Mouse (Mus musculus) cerebellum, adult 11 months (tissue): ENCODE results near the gene Plppr3.

Experiments used
- DNase-seq: peaks from one replicate; pipeline ENCODE4 v3.0.0; 2022

Gene Plppr3

GRCm38 (mm10) chr10:79874290-79874862 is at the start of gene Plppr3, which contains the start of gene Prtn3:
Gene Plppr3, minus strand, starts transcription at chr10:79874634.
Gene Prtn3, plus strand, starts transcription at chr10:79874476.
- DNase-seq = no peak

DNA sequence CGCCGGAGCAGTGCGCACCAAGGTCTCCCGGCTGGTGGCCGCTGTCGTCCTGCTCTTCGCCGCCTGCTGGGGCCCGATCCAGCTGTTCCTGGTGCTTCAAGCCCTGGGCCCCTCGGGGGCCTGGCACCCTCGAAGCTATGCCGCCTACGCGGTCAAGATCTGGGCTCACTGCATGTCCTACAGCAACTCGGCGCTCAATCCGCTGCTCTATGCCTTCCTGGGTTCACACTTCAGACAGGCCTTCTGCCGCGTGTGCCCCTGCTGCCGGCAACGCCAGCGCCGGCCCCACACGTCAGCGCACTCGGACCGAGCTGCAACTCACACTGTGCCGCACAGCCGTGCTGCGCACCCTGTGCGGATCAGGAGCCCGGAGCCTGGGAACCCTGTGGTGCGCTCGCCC is 47.1 kb upstream of the Plppr3 start:
- DNase-seq = peak; percentile 37

DNA sequence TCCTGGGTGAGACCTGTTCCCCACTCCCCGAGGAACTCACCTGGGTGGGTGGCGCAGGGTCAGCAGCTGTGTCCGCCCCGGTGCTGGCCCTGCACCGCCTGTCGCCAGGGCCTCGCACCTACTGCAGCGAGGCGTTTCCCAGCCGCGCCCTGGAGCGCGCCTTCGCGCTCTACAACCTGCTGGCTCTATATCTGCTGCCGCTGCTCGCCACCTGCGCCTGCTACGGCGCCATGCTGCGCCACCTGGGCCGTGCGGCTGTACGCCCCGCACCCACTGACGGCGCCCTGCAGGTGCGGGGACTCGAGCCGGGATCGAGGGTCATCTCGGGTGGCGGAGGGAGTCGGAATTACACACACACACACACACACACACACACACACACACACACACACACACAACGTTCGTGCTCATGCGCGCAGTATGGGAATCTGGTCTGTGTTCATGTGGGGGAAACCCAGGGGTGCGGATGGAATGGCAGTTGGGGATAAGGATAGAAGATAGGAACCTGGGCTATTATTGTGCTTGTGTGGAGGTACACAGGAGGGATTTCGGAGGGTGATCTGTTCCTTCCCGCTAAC is 46.6 kb upstream of the Plppr3 start, which contains the start of gene R3hdm4:
Gene R3hdm4 (minus strand): TSS at position 251 of the 578 bp plus-strand sequence.
- peak; percentile 38 for DNase-seq

DNA sequence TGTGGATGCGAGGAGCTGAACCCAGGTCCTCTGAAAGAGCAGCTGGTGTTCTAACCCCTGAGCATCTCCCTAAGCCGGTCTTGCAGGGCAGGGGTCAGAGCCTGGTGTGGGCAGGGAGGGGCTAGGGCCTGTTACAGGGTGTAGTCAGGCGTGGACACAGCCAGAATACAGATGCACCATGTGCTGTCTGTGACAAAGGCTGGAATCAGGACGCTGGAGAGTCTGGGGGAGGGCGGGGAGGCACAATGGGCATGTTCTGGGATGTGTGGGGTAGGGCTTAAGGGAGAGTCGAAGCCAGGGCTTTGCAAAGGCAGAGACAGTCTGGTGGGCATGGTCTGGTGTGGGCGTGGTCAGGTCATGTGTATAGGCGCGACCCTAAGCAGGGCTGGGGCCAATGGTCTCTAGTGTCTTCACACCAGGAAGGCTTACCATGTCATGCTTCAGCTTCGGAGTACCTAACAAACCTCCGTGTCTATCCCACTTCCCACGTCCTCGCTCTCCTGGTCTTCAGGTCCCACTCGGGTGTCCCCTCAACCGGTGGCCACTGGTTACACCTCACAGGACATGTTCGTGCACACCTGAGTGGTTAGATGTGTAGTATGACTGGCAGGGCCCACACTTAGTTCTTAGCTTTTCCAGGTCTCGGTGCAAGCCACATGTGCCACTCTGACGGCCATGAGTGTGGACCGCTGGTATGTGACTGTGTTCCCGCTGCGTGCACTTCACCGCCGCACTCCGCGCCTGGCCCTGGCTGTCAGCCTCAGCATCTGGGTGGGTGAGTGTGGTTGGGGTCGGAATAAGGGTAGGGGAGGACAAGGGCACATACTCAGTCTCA is 45.8 kb upstream of the Plppr3 start:
- peak; percentile 34 for DNase-seq

GRCm38 (mm10) chr10:79919251-79919849 is 44.9 kb upstream of the Plppr3 start:
- peak; percentile 31 for DNase-seq

DNA sequence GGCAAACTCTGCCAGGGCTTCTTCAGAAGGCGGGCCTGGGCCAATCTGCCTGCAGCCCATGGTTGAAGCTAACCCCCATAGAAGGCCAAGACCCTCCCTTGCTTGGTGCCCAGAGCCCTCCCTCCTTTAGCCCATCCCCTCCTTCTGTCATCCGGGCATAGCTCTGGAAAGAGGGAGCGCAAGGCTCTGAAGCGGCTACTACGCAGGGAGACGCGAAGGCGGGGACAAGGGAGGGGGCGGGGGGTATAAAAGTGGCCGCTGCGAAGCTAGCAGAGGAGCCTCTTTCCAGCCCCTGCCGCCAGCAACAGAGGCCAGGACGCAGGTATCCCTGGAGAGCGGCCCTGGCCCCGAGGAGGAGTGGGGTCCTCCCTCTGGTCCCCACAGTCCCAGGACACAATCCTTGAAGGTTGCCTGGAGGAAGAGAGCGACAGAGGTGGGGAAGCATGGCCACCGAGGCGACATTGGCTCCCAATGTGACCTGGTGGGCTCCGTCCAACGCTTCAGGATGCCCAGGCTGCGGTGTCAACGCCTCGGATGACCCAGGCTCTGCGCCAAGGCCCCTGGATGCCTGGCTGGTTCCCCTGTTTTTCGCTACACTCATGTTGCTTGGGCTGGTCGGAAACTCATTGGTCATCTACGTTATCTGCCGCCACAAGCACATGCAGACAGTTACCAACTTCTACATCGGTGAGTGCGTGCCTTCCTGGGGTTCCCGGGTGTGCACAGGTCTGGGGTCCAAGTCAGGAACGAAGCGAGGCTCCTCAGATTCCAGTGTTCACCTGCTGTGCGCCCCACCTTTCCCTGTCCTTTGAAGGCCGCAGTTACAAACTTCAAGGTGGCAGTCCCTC is 44.0 kb upstream of the Plppr3 start:
- DNase-seq = peak; percentile 52

- no peak for DNase-seq
Observed at GRCm38 (mm10) chr10:79917532-79918100, 43.2 kb upstream of the Plppr3 start.

DNA sequence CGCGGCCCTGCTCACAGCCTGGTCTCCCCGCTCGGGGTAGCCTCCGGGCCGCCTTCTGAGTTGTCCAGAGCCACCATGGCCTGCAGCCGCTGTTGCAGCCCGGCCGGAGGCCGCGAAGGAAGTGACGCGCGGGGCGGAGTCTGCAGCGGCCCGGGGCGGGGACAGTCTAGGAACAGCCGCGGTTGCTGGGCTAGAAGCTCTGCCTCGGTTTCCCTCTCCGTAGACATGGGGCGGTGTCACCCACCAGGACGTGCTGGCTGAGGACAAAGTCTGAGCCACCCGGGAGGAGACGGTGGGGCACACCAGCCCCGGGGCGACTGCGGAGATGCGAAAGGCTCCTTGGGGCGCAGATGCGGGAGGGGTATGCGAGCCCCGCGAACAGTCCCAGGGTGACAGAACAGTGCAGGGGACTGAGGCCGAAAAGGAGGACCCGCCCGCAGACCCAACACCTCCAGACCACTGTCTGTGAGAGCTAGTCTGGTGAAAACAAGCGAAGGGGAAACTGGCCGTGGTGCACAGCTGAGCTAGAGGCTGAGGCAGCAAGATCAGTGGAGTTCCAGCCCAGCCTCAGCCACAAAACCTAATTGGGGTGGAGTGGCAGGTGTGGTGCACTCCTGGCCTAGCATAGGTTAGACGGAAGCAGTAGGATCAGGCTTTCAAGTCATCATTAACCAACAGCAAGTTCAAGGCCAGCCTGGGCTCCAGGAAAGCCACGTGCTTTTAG is 42.5 kb upstream of the Plppr3 start, which contains the start of gene Kiss1r:
Gene Kiss1r (plus strand): TSS at position 164 of the 724 bp plus-strand sequence.
- DNase-seq = peak; percentile 82

- no peak for DNase-seq
Observed at GRCm38 (mm10) chr10:79916081-79916480, 41.6 kb upstream of the Plppr3 start.

GRCm38 (mm10) chr10:79914948-79915596 is 40.6 kb upstream of the Plppr3 start:
- no peak for DNase-seq

DNA sequence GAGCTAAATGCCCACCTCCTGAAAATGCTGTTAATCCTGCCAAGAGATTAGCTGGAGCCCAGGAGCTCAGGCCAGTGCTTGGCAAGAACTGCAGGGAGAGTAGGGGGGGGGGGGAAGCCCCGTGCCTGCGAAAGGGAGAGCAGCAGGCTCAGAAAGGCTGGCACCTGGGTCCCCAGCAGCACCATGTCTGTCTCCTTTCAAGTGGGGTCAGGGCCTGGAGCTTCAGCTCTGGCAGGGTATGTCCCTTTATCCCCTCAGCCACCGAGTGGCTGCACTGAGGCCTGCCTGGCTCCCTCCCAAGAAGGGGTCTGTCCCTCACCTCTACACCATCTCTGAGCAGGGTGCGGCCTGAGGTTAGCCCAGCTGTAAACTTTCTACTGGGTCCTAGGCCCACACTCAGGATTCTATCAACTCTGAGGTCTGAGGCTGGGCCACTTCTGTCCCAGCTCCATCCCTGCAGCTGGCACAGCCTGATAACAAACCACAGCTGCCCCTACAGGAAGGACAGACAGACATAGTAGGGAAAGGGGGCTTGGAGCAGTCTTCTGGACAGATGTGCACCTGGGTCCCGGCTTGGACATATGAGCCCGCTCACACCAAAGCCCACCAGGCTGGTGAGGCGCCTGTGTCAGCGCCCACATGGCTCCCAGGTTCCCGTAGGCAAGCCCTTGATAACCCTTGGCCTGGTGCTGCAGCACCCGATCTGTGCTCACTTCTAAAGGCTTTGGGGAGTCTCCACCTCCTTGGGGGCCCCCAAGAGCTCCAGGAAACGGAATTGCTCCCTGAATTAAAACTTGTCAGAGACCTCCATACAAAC is 39.9 kb upstream of the Plppr3 start:
- DNase-seq = no peak

DNA sequence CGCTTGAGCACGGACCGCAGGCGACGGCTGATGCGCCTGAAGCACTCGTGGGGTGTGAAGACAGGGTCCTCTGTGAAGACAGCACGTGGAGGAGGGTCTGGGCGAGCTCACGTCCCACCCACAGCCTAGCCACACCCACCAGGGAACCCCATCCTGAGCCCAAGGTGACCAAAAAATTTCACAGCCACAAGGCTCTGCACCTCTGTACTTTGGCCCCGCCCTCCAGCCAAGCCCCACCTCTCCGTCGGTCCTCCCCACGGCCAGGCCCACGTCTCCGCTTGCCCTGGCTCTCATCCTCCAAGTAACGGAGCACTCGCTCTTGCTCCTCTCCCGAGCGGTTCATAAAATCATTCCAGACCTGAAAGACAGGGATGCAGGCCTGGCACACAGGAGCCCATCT is 38.0 kb upstream of the Plppr3 start:
- DNase-seq = peak; percentile 28

DNA sequence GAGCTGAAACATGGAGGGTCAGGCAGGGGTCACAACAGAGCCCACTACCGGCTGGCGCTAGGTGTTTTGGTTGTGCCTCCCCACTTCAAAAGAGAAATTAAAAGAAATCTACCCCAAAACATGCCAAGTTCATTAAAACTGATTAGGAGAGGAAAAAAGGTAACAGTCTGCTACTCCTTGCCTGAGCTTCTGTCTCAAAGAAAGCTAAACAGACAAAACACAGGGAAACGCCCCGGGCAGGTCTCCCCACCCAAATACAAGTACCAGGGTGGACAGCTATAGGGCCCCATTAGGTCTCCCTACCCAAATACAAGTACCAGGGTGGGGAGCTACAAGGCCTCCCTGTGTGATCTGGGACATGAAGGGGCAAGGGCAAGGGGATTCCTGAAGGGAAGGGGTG is 36.1 kb upstream of the Plppr3 start, which contains the start of gene Gm26602:
Gene Gm26602 (plus strand): TSS at position 301 of the 400 bp plus-strand sequence.
- DNase-seq = no peak

DNA sequence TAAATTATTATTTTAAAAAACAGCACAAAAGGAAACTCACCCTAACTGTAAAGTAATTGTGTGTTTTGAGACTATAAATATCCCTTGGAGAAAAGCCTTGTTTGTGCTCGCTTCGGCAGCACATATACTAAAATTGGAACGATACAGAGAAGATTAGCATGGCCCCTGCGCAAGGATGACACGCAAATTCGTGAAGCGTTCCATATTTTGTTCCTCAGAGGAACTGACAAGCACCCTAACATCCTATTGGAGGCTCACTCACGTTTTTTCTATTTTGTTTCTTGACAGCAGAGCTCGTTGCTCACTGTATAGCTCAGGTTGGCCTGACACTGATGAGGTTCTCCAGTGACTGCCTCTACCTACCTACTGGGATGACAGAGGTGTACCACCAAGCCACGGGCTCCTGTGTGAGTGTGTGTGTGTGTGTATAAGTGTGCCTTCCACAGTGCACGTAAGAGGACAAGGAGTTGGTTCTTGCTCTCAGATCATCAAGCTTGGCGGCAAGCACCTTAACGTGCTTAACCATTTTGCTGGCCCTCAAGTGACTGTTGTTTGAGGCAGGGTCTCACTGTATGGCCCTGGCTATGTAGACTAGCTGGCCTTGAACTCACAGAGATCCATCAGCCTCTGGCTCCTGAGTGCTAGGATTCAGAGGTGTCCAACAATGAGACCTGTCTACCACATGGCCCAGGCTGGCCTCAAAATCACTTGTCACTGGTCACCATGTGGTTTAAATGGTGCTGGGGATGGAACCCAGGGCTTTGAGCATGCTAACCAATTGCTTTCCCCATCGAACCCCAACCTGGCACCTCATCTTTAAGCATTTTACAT is 34.9 kb upstream of the Plppr3 start:
- peak; percentile 47 for DNase-seq

- DNase-seq = peak; percentile 97
Observed at GRCm38 (mm10) chr10:79908167-79909091, 34.0 kb upstream of the Plppr3 start, which contains the start of gene Med16. Gene Med16, minus strand, starts transcription at chr10:79908923.

- DNase-seq = peak; percentile 37
Observed at GRCm38 (mm10) chr10:79907415-79907814, 33.0 kb upstream of the Plppr3 start.

DNA sequence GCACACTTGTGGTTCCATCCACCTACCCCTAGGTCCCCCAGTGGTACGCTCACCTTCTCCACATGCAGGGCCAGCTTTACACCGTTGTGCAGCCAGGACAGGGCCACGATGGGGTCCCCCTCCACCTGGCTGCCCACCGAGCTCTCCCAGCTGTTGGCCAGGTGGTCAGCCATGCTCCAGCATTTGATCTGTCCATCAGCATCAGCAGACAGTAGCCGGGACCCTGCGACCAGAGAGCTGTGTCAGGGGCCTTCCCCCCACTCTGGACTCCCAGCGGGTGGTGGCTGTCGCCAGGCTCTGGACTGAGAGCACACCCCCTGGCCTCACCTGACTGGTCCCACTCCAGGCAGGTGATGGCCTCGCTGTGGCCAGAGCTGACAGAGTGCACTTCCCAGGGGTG is 32.3 kb upstream of the Plppr3 start:
- peak; percentile 41 for DNase-seq
